Mouse (Mus musculus) cerebellum, adult 11-12 months (tissue): ENCODE data around the gene Myo1a.
"Not testable (repeated sequence)": the region's sequence is repeated elsewhere in the genome, so short reads cannot be mapped to it uniquely, and the experiment has no call there.

Source experiments
- DNase-seq: peaks from one replicate; pipeline ENCODE4 v3.0.0; 2022

The Myo1a gene

DNA sequence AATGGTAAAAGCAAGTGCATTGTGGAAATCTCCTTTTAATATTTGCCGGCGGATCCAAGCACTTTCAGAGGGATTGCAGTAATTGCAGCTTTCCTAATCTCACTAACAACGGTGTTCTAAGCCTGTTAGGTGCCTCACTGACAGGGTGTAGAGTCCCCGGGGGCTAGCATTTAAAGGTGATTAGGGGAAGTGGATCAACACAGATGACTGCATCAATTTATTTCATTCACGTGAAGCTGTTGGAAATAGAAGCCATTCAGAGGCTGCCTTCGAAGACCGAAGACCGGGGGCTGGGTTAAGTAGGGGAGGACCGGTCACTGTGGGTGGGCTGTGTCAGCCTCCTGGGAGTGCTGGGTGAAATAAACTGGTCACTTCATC lies 26.0 kb downstream of the Myo1a start:
- DNase-seq, result no peak

DNA sequence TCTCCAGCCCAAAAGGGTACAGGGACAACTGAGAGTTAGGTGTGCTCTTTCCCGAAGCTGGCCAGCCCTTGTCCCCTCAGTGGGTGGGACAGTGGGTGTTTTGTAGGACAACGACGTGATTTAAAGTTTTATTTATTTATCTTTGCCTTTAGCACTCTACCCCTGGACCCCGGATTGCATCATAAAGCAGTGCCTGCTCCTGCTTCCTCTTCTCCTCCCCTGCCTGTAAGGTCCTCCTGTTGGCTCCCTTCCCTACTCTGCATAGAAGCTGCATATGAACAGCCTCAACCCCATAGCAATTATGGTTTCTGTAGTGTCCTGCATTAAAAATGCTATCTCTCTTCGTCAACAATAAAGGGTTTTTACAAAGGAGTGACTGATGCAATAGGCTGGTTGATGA lies 26.4 kb downstream of the Myo1a start:
- DNase-seq, result no peak

DNA sequence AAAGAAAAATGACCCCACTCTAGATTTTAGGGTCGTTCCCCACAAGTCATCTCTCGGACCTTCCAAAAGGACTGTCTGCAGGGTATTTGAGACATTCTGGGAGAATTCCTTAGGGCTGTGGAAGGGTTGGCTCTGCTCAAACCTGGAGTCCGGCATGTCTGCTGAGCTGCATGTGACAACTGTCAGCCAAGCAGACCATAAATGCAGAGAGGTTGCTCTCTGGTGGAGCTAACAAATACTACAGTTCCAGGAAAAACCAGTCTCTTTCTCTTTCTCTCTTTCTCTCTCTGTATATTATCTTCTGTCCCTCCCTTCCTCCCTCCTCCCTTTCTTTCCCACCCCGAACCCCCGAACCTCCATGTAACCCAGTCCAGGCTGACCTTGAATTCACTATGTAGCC lies 29.5 kb downstream of the Myo1a start:
- no peak for DNase-seq

DNA sequence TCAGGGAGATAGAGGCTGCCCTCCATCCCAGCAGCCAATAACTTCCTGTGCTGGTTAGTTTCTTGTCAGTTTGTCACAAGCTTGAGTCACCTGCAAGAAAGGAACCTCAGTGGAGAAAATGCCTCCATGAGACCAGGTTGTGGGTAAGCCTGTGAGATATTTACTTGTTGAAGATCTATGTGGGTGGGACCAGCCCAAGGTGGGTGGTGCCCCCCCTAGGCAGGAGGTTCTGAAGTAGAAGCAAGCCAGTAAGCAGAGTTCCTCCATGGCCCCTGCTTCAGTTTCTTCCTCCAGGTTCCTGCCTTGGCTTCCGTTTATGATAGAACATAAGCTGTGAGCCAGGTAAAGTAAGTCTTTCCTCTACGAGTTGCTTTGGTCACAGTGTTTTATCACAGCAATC lies 31.3 kb downstream of the Myo1a start:
- no peak for DNase-seq

DNA sequence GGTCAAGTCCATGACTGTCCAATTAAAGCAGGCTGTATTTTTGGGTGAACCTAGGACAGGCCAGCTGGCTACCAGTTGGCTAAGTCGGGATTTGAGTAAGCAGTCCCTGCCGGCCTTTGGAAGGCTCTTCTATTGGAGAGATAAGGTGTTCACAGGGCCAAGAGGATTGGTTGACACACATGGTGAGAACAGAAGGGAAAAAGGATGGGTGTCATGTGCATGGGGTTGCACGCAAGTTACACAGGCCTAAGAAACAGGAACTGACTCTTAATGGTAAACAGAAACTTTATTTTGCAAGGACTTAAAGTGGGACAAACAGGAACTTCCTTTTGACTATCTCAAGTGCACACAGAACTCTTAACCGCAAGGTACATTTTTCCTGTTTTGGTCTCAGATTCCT lies 31.9 kb downstream of the Myo1a start:
- DNase-seq, result no peak

DNA sequence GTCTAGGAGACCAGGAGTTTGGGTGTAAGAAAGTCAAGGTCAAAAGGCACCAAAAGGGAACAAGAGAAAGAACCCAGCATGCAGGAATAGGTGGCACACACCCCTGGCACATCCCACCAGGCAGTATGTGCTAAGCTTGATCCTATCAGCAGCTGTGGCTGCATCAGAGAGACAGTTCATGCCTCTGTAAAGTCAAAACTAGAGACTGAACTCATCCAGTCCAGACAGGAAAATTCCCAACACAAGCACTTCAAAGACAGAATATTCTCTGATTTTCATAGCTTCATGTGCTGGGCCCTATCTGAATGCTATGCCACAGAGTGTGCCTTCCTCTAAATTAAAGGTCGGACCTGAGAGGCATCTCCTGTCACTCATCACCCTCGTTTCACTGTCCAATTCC lies 32.6 kb downstream of the Myo1a start:
- DNase-seq, result no peak

DNA sequence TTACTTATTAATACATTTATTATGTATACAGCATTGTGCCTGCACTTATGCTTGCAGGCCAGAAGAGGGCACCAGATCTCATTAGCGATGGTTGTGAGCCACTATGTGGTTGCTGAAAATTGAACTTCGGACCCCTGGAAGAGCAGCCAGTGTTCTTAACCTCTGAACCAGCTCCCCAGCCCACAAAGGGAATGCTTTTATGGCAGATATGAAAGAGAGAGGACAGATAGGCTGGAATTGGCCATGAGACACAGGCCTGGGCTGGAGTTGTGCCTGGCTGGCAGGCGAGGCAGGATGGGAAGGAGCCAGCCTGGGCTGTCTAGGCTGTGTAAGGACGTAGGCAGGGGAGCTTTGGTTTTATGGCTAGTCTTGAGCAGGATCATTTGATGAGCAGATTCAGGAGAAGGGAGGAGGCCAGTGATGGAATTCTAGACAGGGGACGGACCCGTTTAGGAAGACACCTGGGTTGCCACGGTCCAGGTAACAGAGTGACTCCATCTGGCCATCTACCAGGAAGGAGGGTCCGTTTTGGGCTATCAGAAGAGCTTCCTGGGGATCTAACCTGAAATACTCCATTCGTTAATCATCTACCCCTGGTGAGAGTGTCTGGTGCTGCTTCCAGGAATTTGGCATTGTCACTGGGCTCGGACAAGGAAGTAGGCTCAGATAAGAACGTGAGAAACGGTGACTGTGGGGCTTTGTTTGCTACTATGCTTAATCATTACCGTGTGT lies 33.3 kb downstream of the Myo1a start:
- DNase-seq, result peak; percentile 26

DNA sequence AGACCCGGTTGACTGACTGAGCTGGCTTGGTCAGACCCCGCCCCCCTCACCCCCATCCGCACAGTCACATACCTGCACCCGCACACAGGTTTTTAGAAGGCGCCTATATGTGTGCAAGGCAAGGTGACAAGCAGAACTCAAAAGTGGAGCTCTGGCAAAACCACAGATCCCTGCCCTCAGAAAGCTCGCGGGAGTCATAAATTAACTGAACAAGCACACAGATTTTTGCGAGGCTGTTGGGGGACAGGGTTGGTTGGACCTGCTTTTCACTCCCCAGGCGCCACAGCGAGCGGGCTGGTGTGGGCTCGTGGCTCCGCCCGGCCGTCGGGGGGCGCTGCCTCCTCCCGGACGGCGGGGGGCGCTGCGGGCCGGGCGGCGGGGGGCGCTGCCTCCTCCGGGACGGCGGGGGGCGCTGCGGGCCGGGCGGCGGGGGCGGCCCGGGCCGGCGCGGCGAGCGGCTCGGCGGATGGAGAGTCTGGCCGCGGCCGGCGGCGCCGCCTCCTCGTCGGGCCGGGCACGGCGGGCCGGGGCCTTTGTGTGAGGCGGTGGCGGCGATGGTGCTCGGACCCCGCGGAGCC lies 34.2 kb downstream of the Myo1a start, which contains the start of gene Zbtb39:
Gene Zbtb39 (plus strand): TSS at position 456 of the 578 bp plus-strand sequence.
- peak; percentile 72 for DNase-seq

DNA sequence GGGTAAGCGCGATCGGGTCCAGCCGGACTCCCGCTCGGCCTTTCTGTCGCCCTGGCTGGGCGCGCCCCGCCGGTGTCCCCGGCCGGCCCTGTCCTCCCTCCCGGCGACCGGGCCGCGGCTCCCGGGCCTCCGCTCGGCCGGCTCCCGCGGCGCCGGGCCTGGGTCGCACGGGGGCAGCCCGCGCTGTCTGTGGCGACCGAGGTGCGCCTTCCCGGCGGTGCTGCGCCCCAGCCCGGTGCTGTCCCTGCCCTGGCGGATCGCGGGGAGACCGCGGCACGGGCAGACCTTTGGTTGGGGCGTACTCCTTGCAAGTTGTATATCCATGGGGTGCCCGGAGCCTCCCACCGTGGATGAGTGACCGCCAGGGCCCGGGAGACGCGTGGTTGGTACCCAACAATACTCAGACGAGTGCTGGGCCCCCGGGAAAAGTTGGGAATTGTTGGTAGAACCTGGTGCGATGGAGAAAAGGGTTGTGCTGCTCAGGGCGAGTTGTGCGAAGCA lies 34.7 kb downstream of the Myo1a start:
- peak; percentile 30 for DNase-seq

DNA sequence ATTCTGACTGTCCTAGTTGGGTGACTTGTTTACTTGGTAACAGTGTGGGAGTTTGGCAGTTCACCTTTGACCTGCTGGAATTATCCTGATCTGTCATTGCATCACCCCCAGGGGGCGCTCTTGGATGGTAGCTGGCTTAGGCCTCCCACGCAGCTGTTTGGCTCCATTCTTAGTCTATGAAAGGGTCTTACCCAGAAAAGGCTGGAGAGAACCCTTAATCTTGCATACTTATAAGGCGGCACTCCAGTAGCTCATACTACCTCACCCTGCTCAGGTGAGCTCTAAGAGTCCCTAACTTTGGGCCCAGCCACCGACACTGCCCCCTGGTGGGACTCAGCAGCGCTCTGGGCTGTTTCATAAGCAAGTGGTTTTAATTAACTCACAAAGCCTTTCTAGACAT lies 39.7 kb downstream of the Myo1a start:
- DNase-seq, result no peak

DNA sequence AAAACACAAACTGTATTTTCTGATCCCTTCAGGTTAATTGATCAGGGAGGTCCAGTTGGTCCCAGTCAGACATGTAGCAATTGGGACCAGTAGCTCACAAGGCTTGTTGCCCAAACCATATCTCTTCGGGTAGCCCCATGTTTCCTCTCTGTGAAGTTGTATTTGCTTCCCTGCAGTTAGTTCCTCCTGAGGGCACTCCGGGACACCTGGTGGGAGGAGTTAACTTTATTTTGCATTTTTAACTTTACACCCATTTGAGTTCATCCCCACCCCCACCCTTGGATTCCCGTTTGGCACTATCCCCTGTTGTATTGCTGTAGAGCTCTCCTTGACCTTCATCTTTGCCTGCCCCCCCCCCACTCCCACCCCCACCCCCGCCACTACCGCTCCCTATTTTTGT lies 40.9 kb downstream of the Myo1a start:
- no peak for DNase-seq

DNA sequence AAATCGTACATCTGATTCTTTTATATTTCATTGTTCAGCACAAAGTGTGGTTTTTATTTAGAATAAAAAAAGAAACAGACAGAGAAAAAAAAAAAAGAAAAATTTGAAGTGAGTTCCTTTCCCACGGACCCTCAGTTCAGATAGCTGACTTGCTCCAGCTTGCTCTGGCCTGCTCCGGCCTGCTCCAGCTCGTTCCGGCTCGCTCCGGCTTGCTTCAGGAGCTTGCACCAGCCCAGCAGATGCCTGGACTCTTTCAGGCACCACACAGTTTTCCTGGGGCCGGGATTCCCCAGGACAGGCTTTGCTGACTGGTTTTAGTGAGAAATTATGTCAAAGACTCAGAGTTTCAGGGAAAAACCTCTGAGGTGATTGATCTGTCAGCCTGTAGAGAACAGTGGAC lies 42.3 kb downstream of the Myo1a start:
- DNase-seq, result no peak

DNA sequence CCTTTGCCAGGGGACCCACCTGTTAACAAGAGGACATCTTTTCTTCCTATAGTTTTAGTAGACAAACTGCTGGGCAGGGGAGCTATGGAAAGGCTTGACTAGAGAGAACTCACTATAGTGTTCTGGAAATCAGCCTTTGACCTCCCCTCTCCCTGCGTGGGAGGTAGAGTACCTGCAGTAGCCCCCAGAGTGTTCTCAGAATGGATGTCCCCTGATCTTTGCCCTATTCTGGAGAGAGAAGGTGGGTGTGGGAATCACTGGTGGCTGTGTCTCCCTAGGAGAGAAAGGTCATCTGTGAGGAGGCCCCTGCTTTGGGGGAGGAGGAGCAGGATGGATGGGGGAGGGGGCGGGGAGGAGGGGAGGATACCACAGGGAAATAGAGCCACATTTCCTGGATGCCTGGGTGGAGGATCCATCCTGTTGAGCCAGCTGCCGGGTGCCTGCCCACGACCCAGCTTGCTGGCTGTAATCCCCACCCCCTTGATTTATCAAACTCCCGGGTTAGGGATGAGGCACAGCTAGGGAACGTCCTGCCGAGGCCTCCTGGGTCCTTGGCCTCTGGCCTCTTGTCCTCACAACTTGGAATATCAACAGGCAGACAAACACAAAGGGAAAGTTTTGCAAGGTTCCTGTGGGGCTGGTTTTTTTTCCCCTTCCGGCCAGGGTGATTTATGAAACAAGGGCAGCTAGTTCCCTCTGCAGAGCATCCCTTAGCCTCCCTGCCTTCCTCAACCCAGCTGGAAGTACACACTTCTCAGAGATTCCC lies 44.1 kb downstream of the Myo1a start:
- DNase-seq, result no peak

DNA sequence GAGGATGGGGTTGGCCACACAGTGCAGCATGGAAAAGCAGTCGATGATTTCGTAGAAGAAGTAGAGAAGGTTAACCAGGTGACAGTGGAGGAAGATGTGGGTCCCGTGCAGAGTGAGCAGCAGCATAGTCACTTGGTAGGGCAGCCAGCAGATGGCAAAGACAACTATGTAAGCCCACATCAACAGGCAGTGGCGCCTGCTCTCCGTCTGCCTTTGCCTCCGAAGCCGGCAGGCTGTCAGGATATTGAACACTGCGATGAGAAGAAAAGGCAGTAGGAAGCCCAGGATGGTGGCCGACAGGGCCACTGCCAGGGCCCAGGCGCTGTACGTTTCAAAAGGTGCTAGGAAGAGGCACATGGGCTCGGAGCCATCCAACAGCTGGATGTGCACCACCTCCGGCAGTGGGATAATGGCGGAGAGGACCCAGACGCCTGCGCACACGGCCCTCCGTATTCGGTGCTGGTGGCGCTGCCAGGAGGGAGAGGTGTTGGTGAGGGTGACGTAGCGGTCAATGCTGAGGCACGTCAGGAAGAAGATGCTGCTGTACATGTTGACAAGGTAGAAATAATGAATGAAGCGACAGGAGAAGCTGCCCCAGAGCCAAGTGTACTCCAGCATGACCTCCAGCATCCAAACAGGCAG lies 45.3 kb downstream of the Myo1a start:
- no peak for DNase-seq

DNA sequence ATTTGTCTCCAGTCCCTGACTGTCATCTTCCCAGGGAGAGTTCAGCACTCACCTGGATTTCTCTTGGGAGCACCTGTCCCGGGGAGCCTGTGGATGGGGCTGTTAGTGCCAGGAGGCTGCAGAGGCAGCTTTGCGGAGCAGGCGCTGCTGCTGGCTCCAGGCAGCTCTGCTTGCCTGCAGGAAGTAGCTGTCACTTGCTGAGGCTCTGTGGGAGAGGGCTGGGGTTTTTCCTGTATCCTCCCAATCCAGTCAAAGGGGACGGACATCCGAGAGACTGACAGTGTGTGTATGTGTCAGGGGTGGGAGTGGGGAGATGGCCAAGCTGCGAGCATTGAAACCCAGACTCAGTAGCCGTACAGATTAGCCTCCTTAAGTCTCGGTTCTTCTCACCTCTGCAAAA lies 46.6 kb downstream of the Myo1a start, which contains the start of gene Gpr182:
Gene Gpr182 (minus strand): TSS at position 185 of the 400 bp plus-strand sequence.
- DNase-seq, result no peak

DNA sequence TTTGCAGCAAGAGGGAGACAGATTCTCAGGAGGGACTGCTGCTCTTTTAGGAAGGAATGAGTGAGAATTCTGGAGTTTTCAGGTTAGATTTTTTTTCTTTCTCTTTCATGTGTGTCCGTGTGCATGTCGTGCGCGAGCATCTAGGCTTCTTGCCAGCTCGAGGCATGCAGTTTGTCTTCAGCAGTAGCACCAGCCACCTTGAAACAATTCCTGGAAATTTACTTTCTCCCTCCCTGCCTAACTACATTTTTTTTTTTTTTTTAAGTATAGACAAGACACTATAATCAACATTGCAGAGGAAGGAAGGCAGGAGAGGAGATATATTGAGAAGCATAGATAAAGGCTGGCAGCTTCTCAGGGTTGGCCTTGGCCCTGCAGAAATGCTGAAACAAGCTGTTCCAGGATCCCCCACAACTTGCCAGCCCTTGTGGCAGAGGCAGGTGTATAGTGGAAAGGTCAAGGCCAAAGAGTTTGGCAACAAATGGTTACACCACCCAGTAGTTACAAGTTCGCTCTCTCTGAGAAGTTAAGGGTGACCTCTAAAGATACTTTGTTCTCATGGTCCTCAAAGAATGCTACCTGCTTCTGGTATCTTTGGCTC lies 49.7 kb downstream of the Myo1a start:
- no peak for DNase-seq

DNA sequence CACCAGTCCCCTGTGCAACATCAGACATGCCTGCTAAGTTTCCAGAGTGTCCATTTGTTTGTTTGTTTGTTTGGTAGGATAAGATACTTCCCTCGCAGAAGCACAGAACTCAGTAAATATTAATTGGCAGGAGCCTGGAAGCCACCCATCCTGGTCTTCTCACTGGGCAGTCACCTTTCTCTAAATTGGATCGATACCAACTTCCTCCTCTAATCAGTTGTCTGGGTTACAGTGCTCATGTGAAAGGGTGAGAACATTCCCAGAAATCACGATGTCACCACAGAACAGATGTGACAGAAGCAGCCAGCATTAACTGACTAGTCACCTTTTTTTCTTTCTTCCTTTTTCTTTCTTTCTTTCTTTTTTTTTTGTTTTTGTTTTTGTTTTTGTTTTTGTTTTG lies 50.3 kb downstream of the Myo1a start:
- no peak for DNase-seq

DNA sequence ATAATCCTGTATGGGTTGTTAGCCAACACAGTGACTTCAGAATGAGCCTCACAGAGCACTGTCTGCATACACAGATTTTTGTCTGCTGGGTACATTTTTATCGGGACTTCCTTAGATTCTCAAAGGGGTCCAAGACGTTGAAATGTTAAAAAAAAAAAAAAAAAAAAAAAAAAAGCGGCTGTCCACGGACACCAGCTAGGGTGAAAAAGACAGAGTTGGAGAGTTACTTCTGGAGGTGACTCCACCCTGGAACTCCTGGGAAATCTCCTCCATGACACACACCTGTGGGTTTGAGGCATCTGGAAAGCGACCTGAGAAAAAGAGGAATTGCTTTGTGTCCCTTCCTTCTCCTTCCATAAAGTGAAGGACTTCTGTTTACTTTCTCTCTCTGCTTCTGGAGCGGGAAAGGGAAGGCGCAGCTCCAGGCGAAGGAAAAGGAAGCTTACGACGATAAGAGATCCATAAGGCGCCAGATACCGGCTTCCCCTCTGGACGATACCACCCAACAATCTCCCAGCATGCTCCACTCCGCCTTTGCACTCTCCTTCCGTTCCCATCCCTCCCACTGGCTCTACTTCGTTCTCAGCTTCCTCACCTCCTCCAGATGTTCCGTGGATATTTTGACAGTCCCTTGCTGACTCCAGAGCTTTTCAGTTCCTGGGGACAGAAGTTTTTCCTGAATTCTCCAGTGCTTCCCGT lies 50.9 kb downstream of the Myo1a start:
- no peak for DNase-seq

DNA sequence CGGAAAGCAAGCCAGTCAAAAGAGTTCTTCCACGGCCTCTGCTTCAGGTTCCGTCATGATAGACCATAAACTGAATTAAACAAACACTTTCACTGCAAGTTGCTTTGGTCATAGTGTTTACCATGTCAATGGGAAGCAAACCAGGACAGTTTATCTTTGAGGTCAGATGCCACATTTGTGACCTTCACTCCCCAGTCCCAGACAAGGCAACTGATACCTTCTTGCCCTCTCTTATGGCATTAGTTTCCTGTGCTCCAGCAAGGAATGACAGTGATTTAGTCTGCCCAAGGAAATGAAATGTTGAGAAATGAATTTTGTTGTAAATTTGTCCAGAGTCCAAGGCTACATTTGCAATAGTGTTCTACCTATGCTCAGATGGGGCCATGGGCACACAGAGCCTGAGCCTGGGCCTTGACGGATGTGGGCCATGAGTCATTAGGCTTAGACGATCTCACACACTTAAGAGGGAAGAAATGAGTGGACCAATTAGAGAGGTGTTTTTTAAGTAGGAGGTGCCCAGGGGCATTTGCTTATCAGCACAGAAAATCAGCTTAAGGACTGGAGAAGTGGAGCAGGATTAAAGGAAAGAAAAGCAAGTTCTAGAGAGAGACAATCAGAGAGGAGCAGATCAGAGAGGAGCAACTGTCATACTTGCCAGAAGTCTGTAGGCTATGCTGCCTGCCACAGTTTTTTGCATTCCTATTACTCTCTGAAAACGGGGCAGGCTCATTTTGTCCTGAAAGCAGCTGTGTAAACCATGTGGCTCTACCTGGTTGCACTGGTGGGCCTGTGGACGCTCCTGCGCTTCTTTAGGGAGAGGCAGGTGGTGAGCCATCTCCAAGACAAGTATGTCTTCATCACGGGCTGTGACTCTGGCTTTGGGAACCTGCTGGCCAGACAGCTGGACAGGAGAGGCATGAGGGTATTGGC lies 54.5 kb downstream of the Myo1a start, which contains the start of the genes Rdh1 and Rdh16f1:
Gene Rdh1 (plus strand): TSS at position 541 of the 930 bp plus-strand sequence.
Gene Rdh16f1 (plus strand): TSS at position 607 of the 930 bp plus-strand sequence.
- no peak for DNase-seq

DNA sequence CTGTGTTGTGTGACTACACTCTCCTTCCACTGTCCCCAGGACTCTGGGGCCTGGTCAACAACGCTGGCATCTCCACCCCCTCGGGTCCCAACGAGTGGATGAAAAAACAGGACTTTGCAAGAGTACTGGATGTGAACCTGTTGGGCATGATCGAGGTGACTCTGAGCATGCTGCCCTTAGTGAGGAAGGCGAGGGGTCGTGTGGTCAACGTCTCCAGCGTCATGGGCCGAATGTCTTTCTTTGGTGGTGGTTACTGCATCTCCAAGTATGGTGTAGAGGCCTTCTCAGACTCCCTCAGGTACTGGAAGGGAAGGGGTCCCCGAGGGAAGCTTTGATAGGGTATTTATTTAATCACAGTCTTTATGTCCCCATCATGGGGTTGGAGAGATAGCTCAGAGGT lies 58.0 kb downstream of the Myo1a start:
- not testable (repeated sequence) for DNase-seq
